Mouse (Mus musculus): ENCODE results near the gene Cfap46.
A peak's percentile ranks its signal among the peaks of the same experiment; 100 is the strongest.
"Not testable (repeated sequence)": the region's sequence is repeated elsewhere in the genome, so short reads cannot be mapped to it uniquely, and the experiment has no call there.

The Cfap46 gene

DNA sequence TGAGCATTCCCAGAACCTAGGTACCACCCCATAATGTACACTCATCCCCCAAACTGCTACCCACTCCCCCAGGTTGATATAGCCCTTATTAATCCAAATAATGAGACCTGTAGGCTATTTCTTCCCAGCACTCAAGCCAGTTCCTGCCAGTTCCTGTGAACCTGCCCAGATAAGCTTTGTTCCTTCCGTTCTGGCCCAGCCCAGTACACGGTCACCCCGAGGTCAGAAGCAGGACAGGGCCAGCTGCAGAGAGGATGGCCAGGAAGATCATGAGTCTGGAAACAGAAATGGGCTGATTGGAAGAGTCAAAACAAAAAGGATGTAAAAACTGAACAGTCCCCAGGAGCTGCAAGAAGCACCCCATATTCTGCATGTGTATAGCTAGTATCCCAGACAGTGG is 20.3 kb downstream of the Cfap46 start:
- no peak for DNase-seq (ENCODE audit: low read depth, low spot score)

- not testable (repeated sequence) for DNase-seq (ENCODE audit: low read depth, low spot score)
These were observed 23.7 kb downstream of the Cfap46 start for GRCm38 (mm10) chr7:139659901-139660300.

- no peak for DNase-seq (ENCODE audit: low read depth, low spot score)
These were observed 33.9 kb downstream of the Cfap46 start for GRCm38 (mm10) chr7:139649698-139650097.

DNA sequence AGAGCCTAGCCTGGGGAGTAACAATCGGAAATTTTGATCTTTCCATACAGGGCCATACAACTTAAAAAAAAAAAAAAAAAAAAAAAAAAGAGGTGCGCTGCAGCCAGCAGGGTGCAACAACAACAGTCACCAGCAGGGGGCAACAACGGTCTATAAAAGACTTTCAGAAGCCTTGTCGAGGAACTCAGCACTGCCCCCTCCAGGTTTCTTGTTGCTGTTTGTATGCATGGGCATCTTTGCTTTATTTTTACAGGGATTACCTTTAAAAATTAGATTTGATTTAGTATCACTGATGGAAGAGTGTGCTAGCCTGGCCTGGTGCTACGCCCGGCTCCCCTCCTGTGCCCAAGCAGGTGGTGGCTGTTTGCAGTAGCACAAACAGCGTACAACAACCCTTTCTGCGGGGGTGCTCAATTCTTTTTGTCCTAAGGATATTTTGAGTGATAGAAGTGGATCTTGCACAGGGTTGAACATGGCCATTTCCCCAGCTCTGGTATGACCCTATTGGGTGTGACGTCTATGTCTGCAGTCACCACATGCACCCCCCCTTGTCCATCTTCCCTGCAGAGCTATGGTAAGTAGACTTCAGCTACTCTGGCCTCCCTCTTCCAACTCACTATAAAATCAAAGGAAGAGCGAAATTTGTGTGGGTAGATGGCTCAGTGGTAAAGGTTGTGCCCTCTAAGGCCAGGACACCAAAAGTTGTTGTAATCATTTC is 35.4 kb downstream of the Cfap46 start:
- peak; percentile 84 for DNase-seq (ENCODE audit: low read depth, low spot score)

DNA sequence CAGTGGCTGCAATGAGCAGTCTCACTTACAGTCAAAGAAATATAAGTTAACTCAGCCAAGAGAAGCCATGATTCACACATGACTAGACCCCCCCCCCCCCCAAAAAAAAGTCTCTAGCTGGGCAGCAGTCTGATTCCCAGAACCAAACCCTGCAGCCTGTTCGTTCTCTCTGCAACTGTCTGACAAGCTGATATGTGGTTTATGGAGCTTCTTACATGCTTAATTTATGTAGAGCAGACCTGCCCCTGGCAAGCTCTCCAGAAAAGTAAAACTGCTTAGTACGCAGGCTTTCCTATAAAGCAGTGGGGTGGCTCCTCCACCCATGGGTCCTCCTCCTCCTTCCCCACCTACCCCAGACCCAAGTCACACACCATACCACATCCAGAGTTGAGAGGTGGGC is 50.2 kb downstream of the Cfap46 start:
- DNase-seq (ENCODE audit: low read depth, low spot score), result no peak

DNA sequence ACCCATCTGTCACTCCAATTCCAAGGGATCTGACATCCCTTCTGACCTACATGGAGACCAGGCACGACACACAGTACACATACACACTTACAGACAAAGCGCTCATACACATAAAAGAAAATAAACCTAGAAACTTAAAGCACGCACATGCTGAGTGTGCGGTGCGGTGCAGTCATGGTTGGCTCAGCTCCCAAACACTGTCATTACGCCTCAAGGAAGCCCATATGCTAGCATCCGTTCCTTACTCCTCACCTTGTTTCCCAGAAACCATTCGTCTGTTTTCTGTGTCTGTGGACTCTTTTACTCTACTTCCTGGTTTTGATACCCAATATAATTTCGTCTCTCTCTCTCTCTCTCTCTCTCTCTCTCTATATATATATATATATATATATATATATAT is 58.5 kb downstream of the Cfap46 start:
- no peak for DNase-seq (ENCODE audit: low read depth, low spot score)

- no peak for DNase-seq (ENCODE audit: low read depth, low spot score)
These were observed 61.0 kb downstream of the Cfap46 start for GRCm38 (mm10) chr7:139622568-139622967.

DNA sequence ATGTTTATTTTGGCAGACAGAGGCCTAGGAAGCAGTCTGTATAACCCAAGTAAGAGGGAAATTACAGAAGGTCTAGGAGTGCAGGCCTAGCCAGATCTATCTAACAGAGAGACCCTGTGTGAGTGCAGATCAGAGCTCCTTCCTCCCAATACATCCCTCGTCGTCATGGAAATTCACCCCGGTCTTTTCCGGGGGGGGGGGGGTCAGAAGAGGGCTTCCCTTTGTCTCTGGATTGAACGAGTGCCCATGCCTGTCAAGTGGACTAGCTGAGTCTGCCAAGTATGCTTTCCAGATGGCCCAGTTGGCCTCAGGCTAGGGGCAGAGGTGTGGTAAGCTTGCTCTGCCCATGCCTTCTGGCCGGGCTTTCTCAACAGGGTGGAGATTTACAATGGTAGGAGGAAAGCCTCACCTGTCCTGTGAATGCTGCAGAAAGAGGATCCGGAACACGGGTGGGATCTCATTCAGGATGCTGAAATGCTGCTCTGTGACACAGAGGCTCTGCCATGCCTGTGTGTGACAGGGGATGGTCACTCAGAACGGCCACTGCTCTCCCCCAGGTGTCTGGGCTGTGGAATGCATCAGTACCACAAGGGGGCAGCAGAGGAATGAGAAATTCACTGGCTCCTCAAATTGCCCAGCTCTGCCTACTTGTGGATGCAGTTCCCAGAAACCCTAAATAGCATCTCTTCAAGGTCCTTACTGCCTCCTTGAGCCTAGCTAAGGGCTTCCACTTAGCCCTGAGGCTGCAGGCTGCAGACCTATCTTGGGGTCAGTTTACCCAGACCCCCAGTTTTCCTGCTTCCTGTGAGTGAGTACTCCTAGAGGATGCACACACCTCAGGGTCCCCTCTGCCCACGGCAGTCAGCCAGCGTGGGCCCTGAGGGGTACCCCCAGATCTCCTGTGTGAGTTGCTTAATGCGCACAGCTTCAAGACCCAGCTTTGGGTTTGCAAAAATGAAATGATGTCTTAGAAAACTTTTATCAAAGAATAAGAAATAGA is 67.5 kb downstream of the Cfap46 start:
- DNase-seq (ENCODE audit: low read depth, low spot score), result peak; percentile 62

DNA sequence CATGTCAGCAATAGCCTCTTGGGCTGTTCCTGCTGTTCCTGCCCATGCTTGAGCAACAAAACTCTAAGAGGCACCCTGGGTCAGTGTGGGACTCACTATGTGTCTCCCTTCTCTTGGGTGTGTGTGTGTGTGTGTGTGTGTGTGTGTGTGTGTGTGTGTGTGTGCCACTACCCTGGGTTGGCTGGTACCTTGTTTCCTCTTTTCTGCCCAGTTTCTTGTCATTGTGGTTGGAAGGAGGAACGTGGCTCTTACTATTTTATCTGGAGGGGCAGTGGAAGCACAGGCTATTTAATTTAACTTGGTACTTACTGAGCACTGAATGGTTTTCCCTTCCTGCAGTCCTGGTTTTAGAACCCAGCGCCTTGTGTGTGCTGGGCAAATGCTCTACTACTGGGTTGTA is 73.3 kb downstream of the Cfap46 start:
- DNase-seq (ENCODE audit: low read depth, low spot score), result no peak

DNA sequence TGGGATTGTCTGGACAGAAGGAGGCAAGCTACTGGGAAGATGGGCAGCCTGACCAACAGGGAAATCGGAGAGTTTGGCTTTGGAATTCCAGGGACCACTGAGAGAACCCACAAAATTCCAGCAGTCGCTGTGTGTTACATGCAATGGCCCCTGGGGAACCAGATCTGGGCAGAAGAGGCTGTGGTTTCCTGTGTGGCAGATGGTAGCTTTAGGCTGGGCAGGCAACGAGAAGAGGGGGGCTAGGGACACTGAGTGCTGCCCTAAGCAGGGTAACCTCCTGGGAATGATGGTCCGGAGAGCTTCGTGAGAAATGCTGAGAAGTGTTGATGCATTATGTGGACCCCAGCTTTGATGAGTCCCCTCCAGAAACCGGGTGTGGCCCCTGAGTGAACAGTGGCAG is 87.8 kb downstream of the Cfap46 start:
- DNase-seq (ENCODE audit: low read depth, low spot score), result no peak

GRCm38 (mm10) chr7:139595311-139595710 is 88.3 kb downstream of the Cfap46 start:
- no peak for DNase-seq (ENCODE audit: low read depth, low spot score)

GRCm38 (mm10) chr7:139591311-139591710 is 92.3 kb downstream of the Cfap46 start:
- no peak for DNase-seq (ENCODE audit: low read depth, low spot score)

DNA sequence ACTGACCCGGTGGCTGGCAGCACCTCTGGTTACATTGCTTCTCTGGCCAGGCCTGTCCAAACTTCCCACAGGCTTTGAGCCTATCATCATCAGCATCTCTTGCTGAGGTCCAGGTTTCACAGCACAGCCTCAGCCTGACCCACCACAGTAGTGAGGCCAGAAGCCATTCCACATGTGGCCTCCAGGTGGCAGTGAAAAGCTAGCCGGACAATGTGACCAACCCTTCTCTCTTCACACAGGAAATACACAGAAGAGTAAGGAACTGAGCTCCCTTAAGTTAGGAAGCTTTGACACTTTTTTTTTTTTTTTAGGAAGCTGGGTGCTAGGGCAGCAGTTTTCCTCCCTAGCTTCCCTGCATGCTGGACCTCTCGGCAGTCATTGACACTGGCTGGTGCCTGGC is 93.3 kb downstream of the Cfap46 start:
- DNase-seq (ENCODE audit: low read depth, low spot score), result no peak

DNA sequence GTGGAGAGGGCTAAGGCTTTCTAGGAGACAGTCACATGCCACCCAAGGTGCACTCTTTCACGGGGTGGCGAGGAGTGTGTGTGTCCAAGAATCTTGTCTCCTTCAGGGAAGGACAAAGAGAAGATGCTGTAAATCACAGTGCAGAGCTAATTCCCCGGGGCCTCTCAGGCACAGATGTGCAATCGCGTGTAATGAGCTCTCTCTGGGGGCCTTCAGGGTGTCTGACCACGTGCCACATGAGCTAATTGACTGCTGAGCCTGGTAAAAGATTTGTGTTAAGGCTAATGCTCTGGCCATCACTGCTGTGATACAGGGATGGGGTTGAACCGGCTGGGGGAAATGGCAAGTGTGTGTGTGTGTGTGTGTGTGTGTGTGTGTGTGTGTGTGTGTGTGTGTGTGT is 95.7 kb downstream of the Cfap46 start:
- DNase-seq (ENCODE audit: low read depth, low spot score), result no peak

GRCm38 (mm10) chr7:139585183-139585821 is 98.3 kb downstream of the Cfap46 start:
- no peak for DNase-seq (ENCODE audit: low read depth, low spot score)

DNA sequence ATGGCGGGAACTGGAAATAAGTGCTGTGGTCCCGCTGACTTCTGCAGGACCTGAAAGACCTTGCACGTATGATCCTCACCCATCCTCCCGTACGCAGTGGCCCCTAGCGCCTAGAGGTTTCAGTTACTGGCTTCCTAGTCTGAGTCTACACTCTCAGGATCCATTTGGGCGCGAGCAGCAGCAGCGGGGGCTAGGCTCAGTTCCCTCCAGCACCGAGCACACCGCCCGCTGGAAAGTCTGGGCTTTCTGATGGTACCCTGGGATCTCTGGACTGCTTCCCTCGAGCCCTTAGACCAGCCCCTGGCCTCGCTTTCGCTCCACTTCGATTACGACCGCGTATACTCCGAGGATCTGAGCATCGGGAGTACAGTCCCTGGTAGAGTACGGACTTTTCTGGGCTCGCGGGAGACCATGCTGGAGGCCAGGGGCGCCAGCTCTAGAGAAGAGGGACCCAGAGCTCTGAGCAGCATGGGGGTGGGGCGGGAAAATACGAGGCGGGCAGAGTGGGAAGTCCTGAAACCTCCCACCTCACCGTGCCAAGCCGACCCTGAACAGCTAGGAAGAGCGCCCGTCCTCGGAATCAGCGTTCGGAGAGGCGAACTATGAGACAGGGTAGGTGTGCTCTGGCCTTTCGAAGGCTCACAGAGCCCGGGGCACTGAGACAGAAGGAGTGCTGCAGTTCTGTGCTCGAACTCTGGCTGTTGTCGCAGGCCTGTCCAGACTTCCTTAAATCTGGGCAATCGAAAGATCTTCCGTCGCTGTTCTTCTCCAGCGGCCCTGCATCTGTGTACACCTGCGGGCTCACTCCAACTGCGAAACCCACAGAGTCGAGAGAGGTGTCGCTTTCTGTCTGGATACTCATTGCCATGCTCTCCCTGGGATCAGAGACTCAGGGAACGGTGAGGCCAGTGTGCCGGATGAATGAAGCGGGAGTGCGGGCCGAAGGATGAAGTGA is 99.1 kb downstream of the Cfap46 start:
- DNase-seq (ENCODE audit: low read depth, low spot score), result no peak

- DNase-seq (ENCODE audit: low read depth, low spot score), result no peak
These were observed 100.4 kb downstream of the Cfap46 start for GRCm38 (mm10) chr7:139583094-139583737.

DNA sequence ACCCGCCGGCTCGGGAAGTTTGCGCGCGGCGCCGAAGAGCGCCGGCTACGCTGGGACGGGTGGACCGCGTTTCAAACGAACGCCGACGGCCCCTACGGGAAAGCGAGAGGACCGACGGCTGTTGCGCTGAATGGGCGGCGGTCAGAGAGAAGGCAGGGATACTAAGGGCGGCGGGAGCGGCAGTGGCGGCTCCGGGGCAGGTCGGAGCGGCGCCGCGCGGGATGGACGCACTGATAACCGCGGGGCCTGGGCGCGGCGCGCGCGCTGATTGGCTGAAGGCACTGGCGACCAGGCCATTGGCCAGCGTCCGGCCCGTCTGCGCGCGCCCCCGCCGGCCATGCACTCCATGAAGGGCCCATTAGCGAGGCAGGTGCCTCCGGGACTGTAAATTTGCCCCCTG is 101.0 kb downstream of the Cfap46 start, which contains the start of gene Nkx6-2:
TSS of gene Nkx6-2 (minus strand) at position 203 of the 400 bp plus-strand sequence.
- no peak for DNase-seq (ENCODE audit: low read depth, low spot score)

DNA sequence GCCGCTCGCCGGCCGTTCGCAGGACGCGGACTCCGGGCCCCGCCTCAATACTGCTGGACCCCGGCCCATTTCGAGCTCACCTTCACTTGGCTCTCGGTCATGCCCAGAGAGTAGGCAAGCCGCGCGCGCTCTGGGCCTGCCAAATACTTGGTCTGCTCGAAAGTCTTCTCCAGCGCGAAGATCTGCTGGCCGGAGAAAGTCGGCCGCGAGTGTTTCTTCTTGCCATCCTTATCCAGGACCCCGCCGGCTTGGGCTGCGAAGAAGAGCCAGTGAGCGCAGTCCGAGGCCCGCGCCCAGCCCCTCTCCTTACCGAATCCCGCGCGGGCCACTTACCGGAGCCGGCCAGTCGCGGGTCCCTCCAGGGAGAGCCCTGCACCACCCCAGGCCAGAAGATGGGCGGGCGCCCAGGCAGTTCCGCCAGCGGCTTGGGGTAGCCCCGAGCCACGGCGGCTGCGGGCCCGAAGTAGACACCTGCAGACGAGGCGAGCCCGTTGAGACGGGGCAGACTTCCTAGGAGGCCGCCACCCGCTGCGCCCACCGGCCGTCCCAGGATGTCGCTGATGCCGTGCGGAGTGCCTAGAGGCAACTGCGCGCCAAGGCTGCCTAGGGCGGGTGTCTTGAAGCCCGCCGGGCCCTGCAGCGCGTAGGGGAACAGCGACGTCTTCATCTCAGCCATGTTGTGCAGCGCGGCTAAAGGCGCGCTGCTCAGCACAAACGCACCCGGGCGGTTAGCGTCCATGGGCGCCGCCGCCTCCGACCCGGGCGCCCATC is 101.6 kb downstream of the Cfap46 start:
- no peak for DNase-seq (ENCODE audit: low read depth, low spot score)
